Mouse (Mus musculus) cerebral cortex, adult 2 months (tissue): ENCODE results near the gene Mapk8ip1.

ENCODE experiments used
- WGBS: fragments of 180-500 bp; shearing (Covaris S2); methylation state at CpG from one replicate; pipeline ENCODE4 v1.1.7; 2018; 5-methylcytosine and 5-hydroxymethylcytosine counted together

The Mapk8ip1 gene

GRCm38 (mm10) chr2:92425366-92425765, 24.3 kb upstream of the Mapk8ip1 start:
- 51% methylated on average over 4 of the region's 4 CpGs for WGBS

GRCm38 (mm10) chr2:92424462-92425308, 23.6 kb upstream of the Mapk8ip1 start:
- WGBS = 46% methylated on average over 9 of the region's 9 CpGs

GRCm38 (mm10) chr2:92423702-92424461, 22.8 kb upstream of the Mapk8ip1 start:
- WGBS = 26% methylated on average over 9 of the region's 9 CpGs

- 78% methylated on average over 9 of the region's 9 CpGs for WGBS
Measured at GRCm38 (mm10) chr2:92423156-92423555, 22.1 kb upstream of the Mapk8ip1 start.

GRCm38 (mm10) chr2:92422388-92423135, 21.5 kb upstream of the Mapk8ip1 start:
- WGBS = 36% methylated on average over 10 of the region's 10 CpGs

- 81% methylated on average over 7 of the region's 7 CpGs for WGBS
Measured at GRCm38 (mm10) chr2:92421723-92422387, 20.8 kb upstream of the Mapk8ip1 start.

GRCm38 (mm10) chr2:92411705-92412104, 10.6 kb upstream of the Mapk8ip1 start:
- WGBS = 80% methylated on average over 10 of the region's 10 CpGs

- 70% methylated on average over 18 of the region's 18 CpGs for WGBS
Measured at GRCm38 (mm10) chr2:92408309-92409045, 7.4 kb upstream of the Mapk8ip1 start.

GRCm38 (mm10) chr2:92405687-92406086, 4.6 kb upstream of the Mapk8ip1 start:
- WGBS = 65% methylated on average over 7 of the region's 7 CpGs

GRCm38 (mm10) chr2:92404737-92405136, 3.7 kb upstream of the Mapk8ip1 start:
- WGBS = 67% methylated on average over 6 of the region's 6 CpGs

GRCm38 (mm10) chr2:92403776-92404319, 2.8 kb upstream of the Mapk8ip1 start:
- WGBS = 85% methylated on average over 5 of the region's 5 CpGs

GRCm38 (mm10) chr2:92402591-92403326, 1.7 kb upstream of the Mapk8ip1 start:
- 39% methylated on average over 4 of the region's 4 CpGs for WGBS

GRCm38 (mm10) chr2:92400682-92401081, 381 bp downstream of the Mapk8ip1 start:
- WGBS = 1% methylated on average over 22 of the region's 22 CpGs

- WGBS = 34% methylated on average over 4 of the region's 4 CpGs
Measured at GRCm38 (mm10) chr2:92399877-92400276, 1.2 kb downstream of the Mapk8ip1 start.

- WGBS = 56% methylated on average over 1 of the region's 1 CpGs
Measured at GRCm38 (mm10) chr2:92397436-92397835, 3.6 kb downstream of the Mapk8ip1 start.

- 67% methylated on average over 3 of the region's 3 CpGs for WGBS
Measured at GRCm38 (mm10) chr2:92395535-92395934, 5.5 kb downstream of the Mapk8ip1 start.

GRCm38 (mm10) chr2:92392318-92393264, 8.5 kb downstream of the Mapk8ip1 start:
- WGBS = 9% methylated on average over 26 of the region's 26 CpGs

GRCm38 (mm10) chr2:92391703-92392317, 9.3 kb downstream of the Mapk8ip1 start:
- 16% methylated on average over 11 of the region's 11 CpGs for WGBS
